20 mouse cellular contexts compared by ENCODE assay signal in the genomic region with DNA sequence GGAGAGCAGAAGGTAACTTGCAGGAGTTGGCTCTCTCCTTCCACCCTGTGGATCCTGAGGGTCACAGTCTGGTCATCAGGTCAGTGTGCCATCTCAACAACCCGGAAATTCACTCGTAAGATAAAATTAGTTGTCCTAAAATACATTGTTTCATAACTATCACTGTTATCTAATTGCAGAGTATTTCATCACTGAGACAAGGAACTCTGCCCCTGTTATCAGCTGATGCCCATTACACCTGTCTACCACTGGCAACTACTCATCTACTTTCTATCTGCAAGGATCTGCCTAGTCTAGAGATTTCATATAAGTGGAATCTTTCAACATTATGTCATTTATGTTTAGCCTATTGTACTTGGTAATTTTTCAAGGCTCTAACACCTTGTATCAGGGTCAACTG. TPM values are rescaled to one million over a fixed set of nuclear protein-coding genes. Genes with fewer than 3 reads are reported as not detected.
DNase-seq lines count a peak whose midpoint lies in the region; ATAC-seq and TF ChIP-seq lines count a peak whose summit lies in the region.
"Had no signal": no experiment of that assay in that cellular context is flagged by ENCODE, and none has a peak within 500 bp of the region (broad histone marks: within the 10 kb centered on the region; RNA-seq: fewer than 3 reads in every experiment).

No protein-coding gene starts in this region.

- no peak overlapping the region for H3K4me3 ChIP-seq in intestine, postnatal 0 days (ENCODE audit: low read depth, low read length)
- no peak overlapping the region for H3K4me3 ChIP-seq in intestine, embryonic 15.5 days (replicated peaks)
- H3K4me3 ChIP-seq in MEL (ENCODE audit: control insufficient read depth in 1 of 2, insufficient read depth in 1 of 2, low read depth in 2 of 2, low read length in 2 of 2) (no peak overlapping the region), myocyte (no peak overlapping the region)
- H3K4me3 ChIP-seq: embryonic facial prominence, embryonic 10.5 days; embryonic facial prominence, embryonic 12.5 days; forebrain, embryonic 13.5 days; forebrain, embryonic 15.5 days had no signal

- ATAC-seq in intestine, postnatal 0 days: peak; percentile 73
- ATAC-seq in intestine, embryonic 15.5 days: no peak
- ATAC-seq: activated CD4-positive, CD25-positive, alpha-beta regulatory T cell, adult 4 months; forebrain, embryonic 13.5 days; forebrain, embryonic 15.5 days; forebrain, postnatal 0 days; Patski had no signal

- no peak overlapping the region for H3K27ac ChIP-seq in intestine, postnatal 0 days (ENCODE audit: low read depth, low read length)
- H3K27ac ChIP-seq in intestine, embryonic 15.5 days: no peak overlapping the region
- H3K27ac ChIP-seq in MEL (ENCODE audit: control insufficient read depth, low read depth, low read length): no peak overlapping the region
- H3K27ac ChIP-seq: embryonic facial prominence, embryonic 10.5 days; embryonic facial prominence, embryonic 12.5 days; forebrain, embryonic 13.5 days; forebrain, embryonic 15.5 days had no signal

- H3K36me3 ChIP-seq in intestine, postnatal 0 days (ENCODE audit: control insufficient read depth, insufficient read depth): peaks cover 44% of the 10 kb centered on the region
- H3K36me3 ChIP-seq in intestine, embryonic 15.5 days: peaks cover 8% of the 10 kb centered on the region
- H3K36me3 ChIP-seq in MEL (ENCODE audit: control insufficient read depth in 1 of 2, insufficient read depth in 2 of 2, low read length in 2 of 2) (peaks cover 3 to 10% of the 10 kb centered on the region in 2 experiments; a peak in 3 of 4 replicates), myocyte (ENCODE audit: control insufficient read depth, insufficient read depth) (peaks cover 17% of the 10 kb centered on the region)

- 49% methylated on average over 2 of the region's 2 CpGs for WGBS in intestine, postnatal 0 days
- 84% methylated on average over 2 of the region's 2 CpGs for whole genome bisulfite sequencing in intestine, embryonic 15.5 days

- no peak for TF ChIP-seq CTCF in intestine, postnatal 0 days (IDR thresholded peaks at IDR 0.05; ENCODE audit: low read depth)
- TF ChIP-seq CTCF in MEL (IDR thresholded peaks at IDR 0.05 in 2 of 3, conservative IDR thresholded peaks at IDR 0.05 in 1 of 3; ENCODE audit: control insufficient read depth in 1 of 3, insufficient read depth in 1 of 3, low read depth in 2 of 3, low read length in 3 of 3, poor library complexity in 1 of 3, severe bottlenecking in 1 of 3): no peak

- H3K9ac ChIP-seq in intestine, postnatal 0 days (ENCODE audit: low read depth, low read length): no peak overlapping the region
- no peak overlapping the region for H3K9ac ChIP-seq in intestine, embryonic 15.5 days
- no peak overlapping the region for H3K9ac ChIP-seq in MEL (ENCODE audit: control insufficient read depth, low read depth, low read length, poor library complexity, severe bottlenecking)
- H3K9ac ChIP-seq: embryonic facial prominence, embryonic 12.5 days; forebrain, embryonic 13.5 days; forebrain, embryonic 15.5 days; forebrain, postnatal 0 days had no signal

- no peaks in the 10 kb centered on the region for H3K9me3 ChIP-seq in intestine, postnatal 0 days (ENCODE audit: control insufficient read depth)
- no peaks in the 10 kb centered on the region for H3K9me3 ChIP-seq in intestine, embryonic 15.5 days
- no peaks in the 10 kb centered on the region for H3K9me3 ChIP-seq in MEL (replicated peaks; ENCODE audit: insufficient read depth, low read length)
- H3K9me3 ChIP-seq: embryonic facial prominence, embryonic 12.5 days; forebrain, embryonic 15.5 days had no signal

- no peaks in the 10 kb centered on the region for H3K79me2 ChIP-seq in MEL (ENCODE audit: control insufficient read depth, insufficient read depth, low read length, poor library complexity)
- H3K79me2 ChIP-seq in myocyte (ENCODE audit: control insufficient read depth, insufficient read depth): peaks cover 6% of the 10 kb centered on the region

- no peak for TF ChIP-seq POLR2A in MEL (IDR thresholded peaks at IDR 0.05; ENCODE audit: control insufficient read depth in 1 of 2, insufficient read depth in 1 of 2, low read depth in 1 of 2, low read length in 2 of 2, poor library complexity in 1 of 2)
- TF ChIP-seq POLR2A in myocyte (IDR thresholded peaks at IDR 0.05; ENCODE audit: insufficient read length, low read depth): no peak

- no peak overlapping the region for H3ac ChIP-seq in myocyte (ENCODE audit: control insufficient read depth, insufficient read length)

- no peaks in the 10 kb centered on the region for H3K4me1 ChIP-seq in intestine, postnatal 0 days (replicated peaks; ENCODE audit: control insufficient read depth, insufficient read depth, low read length)
- no peaks in the 10 kb centered on the region for H3K4me1 ChIP-seq in intestine, embryonic 15.5 days (replicated peaks)
- H3K4me1 ChIP-seq in MEL (ENCODE audit: control insufficient read depth in 1 of 2, insufficient read depth in 2 of 2, low read length in 2 of 2): peaks cover 0 to 3% of the 10 kb centered on the region in 2 experiments; a peak in 1 of 4 replicates
- H3K4me1 ChIP-seq: embryonic facial prominence, embryonic 10.5 days; embryonic facial prominence, embryonic 12.5 days; forebrain, embryonic 13.5 days; forebrain, embryonic 15.5 days had no signal

- DNase-seq in cerebellum, postnatal 14 days: peak; percentile 6 to 36
- DNase-seq in cerebellum, postnatal 4 days (ENCODE audit: low spot score in 2 of 2): no peak
- DNase-seq in MEL (ENCODE audit: low read depth, low spot score): no peak
- DNase-seq in retina, postnatal 1 day: no peak
- DNase-seq: adrenal gland, adult 8-10 months; adrenal gland, postnatal 14 days; adrenal gland, postnatal 36 days; cerebellum, adult 11-12 months; cerebellum, adult 2 months; cerebellum, adult 9-10 months; forebrain, postnatal 0 days had no signal

- peak in 1 of 2 experiments; percentile 24; a peak in 1 of 4 replicates for TF ChIP-seq EP300 in MEL (IDR thresholded peaks at IDR 0.05; ENCODE audit: low read depth in 1 of 2, low read length in 2 of 2)

- no peaks in the 10 kb centered on the region for H3K27me3 ChIP-seq in intestine, postnatal 0 days (replicated peaks; ENCODE audit: control insufficient read depth, insufficient read depth, low read length)
- no peaks in the 10 kb centered on the region for H3K27me3 ChIP-seq in intestine, embryonic 15.5 days (replicated peaks)
- H3K27me3 ChIP-seq in MEL (ENCODE audit: control insufficient read depth in 1 of 2, insufficient read depth in 2 of 2, low read length in 2 of 2): no peaks in the 10 kb centered on the region
- no peaks in the 10 kb centered on the region for H3K27me3 ChIP-seq in myocyte (ENCODE audit: control insufficient read depth, insufficient read depth, insufficient read length)
- H3K27me3 ChIP-seq: embryonic facial prominence, embryonic 12.5 days; forebrain, embryonic 13.5 days; forebrain, embryonic 15.5 days; Patski had no signal

- no peak overlapping the region for H3K4me2 ChIP-seq in intestine, postnatal 0 days (replicated peaks; ENCODE audit: low read depth)
- H3K4me2 ChIP-seq in intestine, embryonic 15.5 days (replicated peaks): no peak overlapping the region
- no peak overlapping the region for H3K4me2 ChIP-seq in myocyte (ENCODE audit: low read depth)
- H3K4me2 ChIP-seq: embryonic facial prominence, embryonic 12.5 days; forebrain, embryonic 13.5 days; forebrain, embryonic 15.5 days had no signal

- no peak for TF ChIP-seq RAD21 in MEL (IDR thresholded peaks at IDR 0.05; ENCODE audit: low read depth, low read length)

TF ChIP-seq in MEL, 35 proteins besides CTCF, POLR2A, EP300 and RAD21 (continues in another document):
- TF ChIP-seq MEF2A (IDR thresholded peaks at IDR 0.05; ENCODE audit: extremely low read depth, insufficient replicate concordance, low read depth, low read length, poor library complexity, severe bottlenecking) (no peak), TBP (IDR thresholded peaks at IDR 0.05; ENCODE audit: low read depth, low read length) (no peak), KAT2A (conservative IDR thresholded peaks at IDR 0.05; ENCODE audit: low read depth, low read length) (no peak), UBTF (IDR thresholded peaks at IDR 0.05; ENCODE audit: borderline replicate concordance, insufficient read depth, low read depth, low read length) (no peak), JUND (IDR thresholded peaks at IDR 0.05; ENCODE audit: low read depth, low read length) (no peak), SMC3 (IDR thresholded peaks at IDR 0.05; ENCODE audit: low read depth, low read length) (no peak), ZKSCAN1 (IDR thresholded peaks at IDR 0.05; ENCODE audit: low read depth, low read length) (no peak), ETS1 (IDR thresholded peaks at IDR 0.05; ENCODE audit: low read depth, low read length) (peak; percentile 22; the same call in 1 of the 2 replicates), MAX (IDR thresholded peaks at IDR 0.05; ENCODE audit: low read length) (no peak), NRF1 (IDR thresholded peaks at IDR 0.05; ENCODE audit: insufficient read depth, low read depth, low read length, poor library complexity, severe bottlenecking) (no peak)

TF ChIP-seq in myocyte, 11 proteins besides CTCF, POLR2A, EP300 and RAD21:
- TF ChIP-seq MYOD1 (IDR thresholded peaks at IDR 0.05; ENCODE audit: control insufficient read depth in 1 of 3, insufficient read length in 2 of 3, low read depth in 2 of 3): no peak
- TF ChIP-seq POLR2AphosphoS2 (IDR thresholded peaks at IDR 0.05; ENCODE audit: insufficient read length, low read depth): no peak
- TF ChIP-seq MYOG (IDR thresholded peaks at IDR 0.05; ENCODE audit: control insufficient read depth in 1 of 3, insufficient read depth in 1 of 3, insufficient read length in 2 of 3, low read depth in 2 of 3): no peak
- TF ChIP-seq E2F4 (IDR thresholded peaks at IDR 0.05; ENCODE audit: insufficient read depth): no peak
- 0 out of 2 replicates have a peak, but pooled peaks have one; percentile 16 for TF ChIP-seq CEBPB (IDR thresholded peaks at IDR 0.05; ENCODE audit: insufficient read depth, poor library complexity, severe bottlenecking)
- TF ChIP-seq SRF (IDR thresholded peaks at IDR 0.05; ENCODE audit: control insufficient read depth, insufficient read length, low read depth): no peak

RNA-seq across cellular contexts. Expression of a gene that starts 28.7 kb away (rescaled TPM):
- 12.8 and 14.1 TPM in 2 replicates for polyA plus RNA-seq in intestine, postnatal 0 days (2015; fragmentation: Nextera tagmentation; extraction: Ambion mirVana)
- polyA plus RNA-seq in intestine, embryonic 15.5 days (2015; fragmentation: Nextera tagmentation; extraction: Ambion mirVana): 11.2 and 12.7 TPM in 2 replicates
- total RNA-seq in MEL (2012; rRNA removed): 4.3 and 5.7 TPM in 2 replicates
- polyA plus RNA-seq in MEL (2012; ENCODE audit: insufficient read depth in 1 of 2, insufficient read length in 2 of 2, low read depth in 1 of 2, low replicate concordance in 2 of 2, missing spikeins in 1 of 2) (100 to 1,000 TPM in 1 of 2 experiments, 1 to 10 TPM in 1; 9.7 to 110 TPM), myocyte (2012; fragmentation: generic; extraction: Trizol) (3.4 TPM)

Comparison
In these comparisons a context has a peak if more than half of its experiments do, and no peak if none do; other contexts are left out.
1. DNase-seq: peak in cerebellum, postnatal 14 days (2 of 2); none in cerebellum, postnatal 4 days (0 of 2), MEL (single experiment) and retina, postnatal 1 day (single experiment).